Mouse (Mus musculus) yolk sac, embryonic 10.5 days (tissue): ENCODE results near the gene Mars.
A peak's percentile ranks its signal among the peaks of the same experiment; 100 is the strongest.
"Not testable (repeated sequence)": the region's sequence is repeated elsewhere in the genome, so short reads cannot be mapped to it uniquely, and the experiment has no call there.

ENCODE experiments used
- DNase-seq: peaks from one replicate; pipeline ENCODE4 v3.0.0-alpha.2; 2017; ENCODE audit warnings: low spot score

The Mars gene

GRCm38 (mm10) chr10:127310523-127311475, 787 bp downstream of the Mars start:
- peak; percentile 58 for DNase-seq

- DNase-seq: not testable (repeated sequence)
Measured at GRCm38 (mm10) chr10:127309167-127309566, 2.4 kb downstream of the Mars start.

GRCm38 (mm10) chr10:127303136-127303535, 8.4 kb downstream of the Mars start:
- no peak for DNase-seq

- DNase-seq: no peak
Measured at GRCm38 (mm10) chr10:127300361-127300760, 11.2 kb downstream of the Mars start.

- no peak for DNase-seq
Measured at GRCm38 (mm10) chr10:127297015-127297871, 14.3 kb downstream of the Mars start.

- DNase-seq: no peak
Measured at GRCm38 (mm10) chr10:127295986-127296794, 15.4 kb downstream of the Mars start.

- DNase-seq: no peak
Measured at GRCm38 (mm10) chr10:127294895-127295510, 16.6 kb downstream of the Mars start.

- no peak for DNase-seq
Measured at GRCm38 (mm10) chr10:127293590-127294113, 17.9 kb downstream of the Mars start.

GRCm38 (mm10) chr10:127292987-127293538, 18.5 kb downstream of the Mars start:
- DNase-seq: no peak

GRCm38 (mm10) chr10:127291881-127292638, 19.5 kb downstream of the Mars start:
- DNase-seq: no peak

GRCm38 (mm10) chr10:127290930-127291880, 20.4 kb downstream of the Mars start:
- DNase-seq: no peak

GRCm38 (mm10) chr10:127290307-127290929, 21.2 kb downstream of the Mars start:
- peak; percentile 100 for DNase-seq

- DNase-seq: peak; percentile 61
Measured at GRCm38 (mm10) chr10:127289573-127290191, 21.9 kb downstream of the Mars start.

- peak; percentile 98 for DNase-seq
Measured at GRCm38 (mm10) chr10:127288800-127289572, 22.6 kb downstream of the Mars start, which contains the start of gene Mbd6. Mbd6 (minus strand) TSS chr10:127289018.

GRCm38 (mm10) chr10:127288328-127288799, 23.2 kb downstream of the Mars start:
- DNase-seq: no peak

- DNase-seq: no peak
Measured at GRCm38 (mm10) chr10:127287936-127288293, 23.7 kb downstream of the Mars start.
